Mouse (Mus musculus): ENCODE results near the gene St8sia6.
"Not testable (repeated sequence)": the region's sequence is repeated elsewhere in the genome, so short reads cannot be mapped to it uniquely, and the experiment has no call there.

Gene St8sia6

GRCm38 (mm10) chr2:13793969-13794363, at the start of gene St8sia6:
St8sia6 (minus strand) TSS chr2:13794064.
- no peak for DNase-seq

- DNase-seq: no peak
Observed at GRCm38 (mm10) chr2:13836310-13836709, 42.4 kb upstream of the St8sia6 start.

- no peak for DNase-seq
Observed at GRCm38 (mm10) chr2:13834989-13835388, 41.1 kb upstream of the St8sia6 start.

- no peak for DNase-seq
Observed at GRCm38 (mm10) chr2:13816645-13817044, 22.8 kb upstream of the St8sia6 start.

GRCm38 (mm10) chr2:13808593-13808992, 14.7 kb upstream of the St8sia6 start:
- DNase-seq: no peak

GRCm38 (mm10) chr2:13808008-13808407, 14.1 kb upstream of the St8sia6 start:
- no peak for DNase-seq

GRCm38 (mm10) chr2:13806120-13806519, 12.3 kb upstream of the St8sia6 start:
- DNase-seq: peak in 1 of 2 experiments; percentile 9

- DNase-seq: no peak
Observed at GRCm38 (mm10) chr2:13800639-13801038, 6.8 kb upstream of the St8sia6 start.

- DNase-seq: no peak
Observed at GRCm38 (mm10) chr2:13794446-13794845, 582 bp upstream of the St8sia6 start.

GRCm38 (mm10) chr2:13793054-13793968, 553 bp downstream of the St8sia6 start:
- peak; percentile 66 to 85 for DNase-seq

- peak in 1 of 2 experiments; percentile 2 for DNase-seq
Observed at GRCm38 (mm10) chr2:13792256-13793005, 1.4 kb downstream of the St8sia6 start.

GRCm38 (mm10) chr2:13791598-13791997, 2.3 kb downstream of the St8sia6 start:
- no peak for DNase-seq

GRCm38 (mm10) chr2:13789365-13789764, 4.5 kb downstream of the St8sia6 start:
- DNase-seq: no peak

GRCm38 (mm10) chr2:13786577-13787168, 7.2 kb downstream of the St8sia6 start:
- DNase-seq: no peak

- DNase-seq: not testable (repeated sequence)
Observed at GRCm38 (mm10) chr2:13785992-13786391, 7.9 kb downstream of the St8sia6 start.

GRCm38 (mm10) chr2:13785247-13785646, 8.6 kb downstream of the St8sia6 start:
- no peak for DNase-seq

- peak; percentile 11 to 50 for DNase-seq
Observed at GRCm38 (mm10) chr2:13784448-13784847, 9.4 kb downstream of the St8sia6 start.

GRCm38 (mm10) chr2:13777032-13777431, 16.8 kb downstream of the St8sia6 start:
- DNase-seq: no peak

- no peak for DNase-seq
Observed at GRCm38 (mm10) chr2:13776453-13776852, 17.4 kb downstream of the St8sia6 start.

- DNase-seq: no peak
Observed at GRCm38 (mm10) chr2:13775056-13775455, 18.8 kb downstream of the St8sia6 start.

GRCm38 (mm10) chr2:13768524-13768923, 25.3 kb downstream of the St8sia6 start:
- DNase-seq: no peak

GRCm38 (mm10) chr2:13767532-13768411, 26.1 kb downstream of the St8sia6 start:
- DNase-seq: no peak

All from kidney, postnatal 25 days (tissue).